Mouse (Mus musculus): ENCODE measurements at regions not wholly inside any gene's neighbourhood (a gene's known extent, or its start where the extent isn't known, plus 50 kb on each side); places are given as distances from the start of the nearest gene placed in this dataset.

GRCm38 (mm10) chr16:77402711-77403280 is 199.1 kb downstream of the Gm11146 start:
- DNase-seq (ENCODE audit: extremely low spot score in 1 of 2, low spot score in 1 of 2) = no peak

GRCm38 (mm10) chr16:77401185-77401943 is 200.5 kb downstream of the Gm11146 start:
- no peak for DNase-seq (ENCODE audit: extremely low spot score in 1 of 2, low spot score in 1 of 2)

- peak; percentile 49 to 55 for DNase-seq (ENCODE audit: extremely low spot score in 1 of 2, low spot score in 1 of 2)
These were observed 201.5 kb downstream of the Gm11146 start for GRCm38 (mm10) chr16:77400276-77400891.

- no peak for DNase-seq (ENCODE audit: extremely low spot score in 1 of 2, low spot score in 1 of 2)
These were observed 202.0 kb downstream of the Gm11146 start for GRCm38 (mm10) chr16:77399846-77400275.

- DNase-seq (ENCODE audit: extremely low spot score in 1 of 2, low spot score in 1 of 2) = no peak
These were observed 207.7 kb downstream of the Gm11146 start for GRCm38 (mm10) chr16:77394054-77394716.

- no peak for DNase-seq (ENCODE audit: extremely low spot score in 1 of 2, low spot score in 1 of 2)
These were observed 208.4 kb downstream of the Gm11146 start for GRCm38 (mm10) chr16:77393470-77393869.

- DNase-seq (ENCODE audit: extremely low spot score in 1 of 2, low spot score in 1 of 2) = no peak
These were observed 209.7 kb downstream of the Gm11146 start for GRCm38 (mm10) chr16:77392205-77392604.

GRCm38 (mm10) chr16:77384021-77384729 is 217.7 kb downstream of the Gm11146 start:
- DNase-seq (ENCODE audit: extremely low spot score in 1 of 2, low spot score in 1 of 2) = no peak

- no peak for DNase-seq (ENCODE audit: extremely low spot score in 1 of 2, low spot score in 1 of 2)
These were observed 219.1 kb downstream of the Gm11146 start for GRCm38 (mm10) chr16:77382790-77383189.

- DNase-seq (ENCODE audit: extremely low spot score in 1 of 2, low spot score in 1 of 2) = no peak
These were observed 229.1 kb downstream of the Gm11146 start for GRCm38 (mm10) chr16:77372768-77373167.

- DNase-seq (ENCODE audit: extremely low spot score in 1 of 2, low spot score in 1 of 2) = no peak
These were observed 232.1 kb downstream of the Gm11146 start for GRCm38 (mm10) chr16:77369810-77370209.

GRCm38 (mm10) chr16:77365254-77365653 is 236.6 kb downstream of the Gm11146 start:
- DNase-seq (ENCODE audit: extremely low spot score in 1 of 2, low spot score in 1 of 2) = no peak

- no peak for DNase-seq (ENCODE audit: extremely low spot score in 1 of 2, low spot score in 1 of 2)
These were observed 237.5 kb downstream of the Gm11146 start for GRCm38 (mm10) chr16:77364439-77364838.

GRCm38 (mm10) chr16:77359190-77359589 is 242.7 kb downstream of the Gm11146 start:
- no peak for DNase-seq (ENCODE audit: extremely low spot score in 1 of 2, low spot score in 1 of 2)

GRCm38 (mm10) chr16:77355260-77355659 is 246.6 kb downstream of the Gm11146 start:
- DNase-seq (ENCODE audit: extremely low spot score in 1 of 2, low spot score in 1 of 2) = no peak

- DNase-seq (ENCODE audit: extremely low spot score in 1 of 2, low spot score in 1 of 2) = no peak
These were observed 247.6 kb downstream of the Gm11146 start for GRCm38 (mm10) chr16:77354201-77354712.

GRCm38 (mm10) chr16:77346128-77346527 is 255.8 kb downstream of the Gm11146 start:
- no peak for DNase-seq (ENCODE audit: extremely low spot score in 1 of 2, low spot score in 1 of 2)

- no peak for DNase-seq (ENCODE audit: extremely low spot score in 1 of 2, low spot score in 1 of 2)
These were observed 269.6 kb downstream of the Gm11146 start for GRCm38 (mm10) chr16:77332285-77332684.

- DNase-seq (ENCODE audit: extremely low spot score in 1 of 2, low spot score in 1 of 2) = no peak
These were observed 270.9 kb downstream of the Gm11146 start for GRCm38 (mm10) chr16:77330996-77331395.

All from layer of hippocampus, postnatal 25 days (tissue).